Mouse (Mus musculus) macrophage (primary cell): ENCODE data around the gene Krt42. TPM values are rescaled to one million over a fixed set of nuclear protein-coding genes. Genes with fewer than 3 reads are reported as not detected.
"Not testable (repeated sequence)": the region's sequence is repeated elsewhere in the genome, so short reads cannot be mapped to it uniquely, and the experiment has no call there.

Experiments
- H3K27ac ChIP-seq: fragments of 350-480 bp; formaldehyde crosslinking; 2 replicates; pipeline ENCODE4 v1.9.0; 2021
- H3K36me3 ChIP-seq: fragments of 350-480 bp; formaldehyde crosslinking; 2 replicates; pipeline ENCODE4 v1.9.0; 2021; ENCODE audit errors: inconsistent target
- H3K4me3 ChIP-seq: fragments of 350-480 bp; formaldehyde crosslinking; 2 replicates; pipeline ENCODE4 v1.9.0; 2021; ENCODE audit errors: inconsistent target
- H3K79me2 ChIP-seq: fragments of 350-480 bp; formaldehyde crosslinking; 2 replicates; pipeline ENCODE4 v1.9.0; 2021; ENCODE audit errors: inconsistent target
- WGBS: methylation state at CpG from one replicate; pipeline ENCODE4 v1.1.7; 2026; ENCODE audit warnings: inconsistent platforms; ENCODE audit not compliant: missing documents; 5-methylcytosine and 5-hydroxymethylcytosine counted together
- polyA plus RNA-seq: library from polyadenylated mRNA; stranded (reverse); fragments of 250-400 nt; gene quantifications from 3 replicates; pipeline ENCODE4 v1.2.4, GENCODE M21; 2018; ENCODE audit warnings: inconsistent platforms
- total RNA-seq, 78 experiments: library from RNA; depleted of rRNA; stranded (reverse); fragments of 250-400 nt; gene quantifications; 1 replicate in 9 of 78; 2 replicates in 24 of 78; 3 replicates in 43 of 78; 4 replicates in 2 of 78; pipeline ENCODE4 v1.2.4; 2018; ENCODE audit warnings: inconsistent platforms in 56 of 78

Krt42 gene
- not detected for total RNA-seq (2018; cell fraction: chromatin; rRNA removed)
- total RNA-seq (2018; cell fraction: cytosol; rRNA removed), result not detected
- total RNA-seq (2018; cell fraction: nucleus; rRNA removed), result not detected
- not detected in 3 replicates for polyA plus RNA-seq

DNA sequence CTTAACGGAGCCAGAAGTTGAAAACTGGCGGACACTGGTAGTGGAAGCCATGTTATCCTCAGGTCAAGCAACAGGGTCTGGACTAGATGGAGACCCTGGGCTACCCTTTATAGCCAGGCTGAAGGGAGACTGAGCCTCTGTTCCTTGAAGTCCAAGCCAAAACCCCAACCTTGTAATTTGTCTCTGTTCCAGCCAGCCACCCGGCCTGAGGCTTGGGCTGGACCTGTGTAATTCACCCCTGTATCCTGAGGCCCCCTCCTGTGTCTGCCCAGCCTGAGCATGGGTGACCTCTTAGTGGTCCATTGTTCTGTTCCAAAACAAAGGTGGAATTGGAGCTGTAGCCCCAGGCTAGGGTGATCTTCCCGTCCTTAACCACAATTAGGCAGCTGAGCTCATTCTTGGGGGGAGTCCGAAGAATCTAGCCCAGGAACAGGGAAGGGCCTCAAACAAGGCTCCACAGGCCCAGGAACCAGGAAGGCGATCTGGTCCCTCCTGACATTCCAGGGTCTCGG is at the start of gene Krt42:
Gene Krt42 (minus strand): TSS at position 51 of the 512 bp plus-strand sequence.
- WGBS, result 84% methylated on average over 7 of the region's 7 CpGs
- Histone ChIP-seq H3K36me3 (no peaks in the 10 kb centered on the region), H3K27ac (no peak within 1 kb of the TSS), H3K79me2 (no peaks in the 10 kb centered on the region), H3K4me3 (no peak within 1 kb of the TSS)

DNA sequence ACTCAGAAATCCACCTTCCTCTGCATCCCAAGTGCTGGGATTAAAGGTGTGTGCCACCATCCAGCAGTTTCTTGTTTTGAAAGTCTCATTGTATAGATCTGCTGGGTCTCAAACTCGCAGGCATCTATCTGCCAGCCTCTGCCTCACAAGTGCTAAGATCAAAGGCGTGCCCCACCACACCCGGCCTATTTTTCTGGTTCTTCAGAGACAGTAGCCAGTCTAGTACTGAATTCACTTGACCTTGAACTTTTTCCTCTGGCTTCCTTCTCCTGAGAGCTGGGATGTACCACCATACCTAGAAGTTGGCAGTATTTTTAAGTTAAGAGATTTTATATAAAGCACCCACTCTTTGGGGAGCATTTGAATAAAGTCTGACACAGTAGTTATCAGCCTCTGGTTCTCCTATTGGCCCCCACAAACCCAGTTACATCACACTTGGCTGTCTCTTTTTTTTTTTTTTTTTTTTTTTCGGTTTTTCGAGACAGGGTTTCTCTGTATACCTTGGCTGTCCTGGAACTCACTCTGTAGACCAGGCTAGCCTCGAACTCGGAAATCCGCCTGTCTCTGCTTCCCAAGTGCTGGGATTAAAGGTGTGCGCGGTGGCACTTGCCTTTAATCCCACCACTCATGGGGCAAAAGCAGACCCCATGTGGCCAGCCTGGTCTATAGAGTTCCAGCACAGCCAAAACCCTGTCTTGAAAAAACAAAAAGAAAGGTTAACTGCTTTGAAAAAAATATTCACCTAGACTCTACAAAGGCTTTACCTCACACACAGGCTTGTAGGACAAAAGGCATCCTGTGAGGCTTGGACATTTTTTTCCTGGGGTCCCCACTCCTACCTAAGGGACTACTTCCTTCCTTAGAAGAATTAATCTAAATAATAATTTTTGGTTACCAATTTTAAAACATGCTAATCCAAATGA is 49.1 kb upstream of the Krt42 start:
- H3K4me3 ChIP-seq, result peak overlapping the region; percentile 38
- H3K27ac ChIP-seq, result peak overlapping the region; percentile 53
- peaks cover 18% of the 10 kb centered on the region for H3K79me2 ChIP-seq
- no peaks in the 10 kb centered on the region; the same call in 1 of the 2 replicates for H3K36me3 ChIP-seq
- 92% methylated on average over 8 of the region's 10 CpGs for whole genome bisulfite sequencing

DNA sequence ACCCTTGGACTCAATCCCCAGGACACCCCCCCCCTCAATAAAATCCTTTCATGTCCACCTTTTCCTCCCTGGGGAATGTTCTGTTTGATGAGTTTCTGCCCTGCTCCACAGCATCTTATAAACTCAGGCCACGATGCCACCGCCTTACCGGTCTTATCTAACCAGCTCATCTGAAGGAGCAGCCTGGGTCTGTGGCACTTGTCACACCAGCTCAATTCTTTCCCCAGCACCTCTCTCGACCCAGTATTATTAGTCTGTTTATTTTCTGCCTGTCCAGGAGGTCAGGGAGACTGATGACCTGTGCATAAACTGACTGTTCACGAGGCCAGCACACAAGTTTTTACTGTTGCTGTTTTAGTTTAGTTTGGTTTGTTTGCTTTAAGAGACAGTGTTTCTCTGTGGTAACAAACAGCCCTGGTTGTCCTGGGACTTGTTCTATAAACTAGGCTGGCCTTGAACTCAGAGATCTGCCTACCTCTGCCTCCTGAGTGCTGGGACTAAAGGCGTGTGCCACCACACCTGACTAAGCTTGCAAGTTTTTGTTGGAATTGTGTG is 48.2 kb upstream of the Krt42 start:
- Histone ChIP-seq H3K79me2 (peaks cover 18% of the 10 kb centered on the region), H3K27ac (no peak overlapping the region), H3K36me3 (no peaks in the 10 kb centered on the region; the same call in 1 of the 2 replicates), H3K4me3 (no peak overlapping the region)
- 87% methylated on average over 6 of the region's 6 CpGs for WGBS

DNA sequence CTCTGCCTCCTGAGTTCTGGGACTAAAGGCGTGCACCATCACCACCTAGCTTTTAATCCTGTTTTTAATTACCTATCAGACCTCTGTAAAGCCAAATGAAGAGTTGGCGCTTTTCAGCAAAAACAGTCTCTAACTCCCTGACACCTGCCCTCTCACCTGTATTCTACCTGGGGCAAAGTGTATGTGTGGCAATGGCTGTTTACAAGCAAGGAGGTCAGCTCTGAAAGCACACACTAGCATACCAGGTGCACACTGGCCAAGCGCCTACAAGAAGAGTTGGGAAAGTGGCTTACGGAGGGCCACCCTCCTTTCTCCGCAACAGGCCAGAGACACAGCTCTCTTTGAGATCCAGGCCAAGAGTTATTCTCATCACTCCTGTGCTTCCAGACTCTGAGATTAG is 45.8 kb upstream of the Krt42 start:
- Histone ChIP-seq H3K36me3 (no peaks in the 10 kb centered on the region), H3K79me2 (peaks cover 2% of the 10 kb centered on the region), H3K4me3 (no peak overlapping the region), H3K27ac (no peak overlapping the region)
- 100% methylated on average over 5 of the region's 5 CpGs for WGBS

DNA sequence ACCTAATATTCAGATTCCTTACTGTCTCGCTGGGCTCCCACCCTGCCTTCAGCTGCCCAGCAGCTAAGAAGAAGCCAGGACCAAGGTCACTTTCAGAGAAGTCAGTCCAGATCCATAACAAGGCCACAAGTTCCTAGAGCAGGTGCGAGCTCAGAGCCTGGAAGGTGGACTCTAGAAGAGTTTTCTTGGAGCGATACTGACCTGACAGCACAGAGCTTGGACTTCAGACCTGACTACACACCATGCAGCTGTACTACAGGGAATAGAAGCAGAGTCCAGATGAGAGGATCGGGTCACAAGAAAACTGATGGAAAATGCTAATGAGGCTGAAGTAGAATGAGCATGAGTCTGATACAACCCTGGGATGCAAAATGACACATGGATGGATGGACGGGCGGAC is 43.8 kb upstream of the Krt42 start:
- H3K79me2 ChIP-seq, result no peaks in the 10 kb centered on the region
- H3K27ac ChIP-seq, result no peak overlapping the region
- WGBS, result 97% methylated on average over 6 of the region's 6 CpGs
- no peaks in the 10 kb centered on the region for H3K36me3 ChIP-seq
- no peak overlapping the region for H3K4me3 ChIP-seq

DNA sequence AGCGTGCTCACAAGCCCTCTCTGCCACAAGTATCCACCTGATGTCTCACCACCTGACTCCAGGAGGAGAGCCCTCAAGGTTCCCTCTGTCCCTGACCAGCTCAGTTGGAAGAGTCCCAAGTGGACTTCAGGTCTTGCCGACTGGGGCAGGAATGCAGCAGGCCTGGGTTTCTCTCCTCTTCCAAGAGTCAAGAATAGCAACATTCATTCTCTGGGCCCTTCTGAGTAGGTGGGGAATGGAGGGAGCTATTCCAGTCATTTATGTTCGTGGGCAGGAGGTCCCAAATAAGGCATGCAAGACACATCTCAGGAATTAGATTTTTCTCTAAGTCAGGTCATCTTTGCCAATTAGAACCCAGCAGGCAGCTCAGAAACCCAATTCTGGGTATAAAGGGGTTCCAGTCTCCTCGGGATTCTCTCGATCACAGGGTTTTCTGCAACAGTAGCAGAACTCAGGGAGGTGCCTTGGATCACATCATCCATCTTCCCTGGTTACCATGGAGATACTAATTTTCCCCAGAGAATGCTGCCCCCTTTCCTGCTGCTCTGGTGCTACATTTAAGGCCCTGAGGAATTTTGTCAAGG is 42.5 kb upstream of the Krt42 start:
- H3K4me3 ChIP-seq, result no peak overlapping the region
- no peak overlapping the region for H3K27ac ChIP-seq
- 66% methylated on average over 5 of the region's 5 CpGs for WGBS
- H3K36me3 ChIP-seq, result no peaks in the 10 kb centered on the region
- no peaks in the 10 kb centered on the region for H3K79me2 ChIP-seq

DNA sequence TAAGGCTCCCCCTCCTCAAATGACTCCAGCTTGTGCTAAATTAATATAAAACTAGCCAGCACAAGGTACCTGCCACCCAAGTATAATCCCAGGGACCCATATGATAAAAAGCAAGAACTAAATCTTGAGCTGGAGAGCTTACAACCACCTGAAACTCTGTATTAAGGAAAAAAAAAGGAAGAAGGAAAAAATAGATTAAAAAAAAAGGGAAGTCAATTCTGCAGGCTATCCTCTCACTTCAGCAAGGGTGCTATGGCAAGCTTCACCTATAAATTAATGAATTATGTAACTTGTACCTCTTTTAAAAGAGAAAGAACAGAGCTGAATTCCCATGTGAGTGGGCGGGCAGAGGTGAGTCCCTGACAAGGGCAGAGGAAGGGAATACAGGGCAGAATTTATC is 42.0 kb upstream of the Krt42 start:
- H3K27ac ChIP-seq, result no peak overlapping the region
- no peak overlapping the region for H3K4me3 ChIP-seq
- H3K36me3 ChIP-seq, result no peaks in the 10 kb centered on the region
- WGBS, result 45% methylated on average over 1 of the region's 1 CpGs
- H3K79me2 ChIP-seq, result no peaks in the 10 kb centered on the region

DNA sequence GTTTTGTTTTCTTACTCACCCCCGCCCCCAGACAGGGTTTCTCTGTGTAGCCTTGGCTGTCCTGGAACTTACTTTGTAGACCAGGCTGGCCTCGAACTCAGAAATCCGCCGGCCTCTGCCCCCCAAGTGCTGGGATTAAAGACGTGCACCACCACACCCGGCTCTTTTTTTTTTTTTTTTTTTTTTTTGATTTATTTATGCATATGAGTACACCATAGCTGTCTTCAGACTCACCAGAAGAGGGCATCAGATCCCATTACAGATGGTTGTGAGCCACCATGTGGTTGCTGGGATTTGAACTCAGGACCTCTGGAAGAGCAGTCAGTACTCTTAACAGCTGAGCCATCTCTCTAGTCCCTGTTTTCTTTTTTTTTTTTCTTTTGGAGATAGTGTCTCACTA is 39.0 kb upstream of the Krt42 start:
- not testable (repeated sequence) for H3K36me3 ChIP-seq, H3K4me3 ChIP-seq, H3K27ac ChIP-seq, H3K79me2 ChIP-seq
- 96% methylated on average over 5 of the region's 6 CpGs for WGBS

DNA sequence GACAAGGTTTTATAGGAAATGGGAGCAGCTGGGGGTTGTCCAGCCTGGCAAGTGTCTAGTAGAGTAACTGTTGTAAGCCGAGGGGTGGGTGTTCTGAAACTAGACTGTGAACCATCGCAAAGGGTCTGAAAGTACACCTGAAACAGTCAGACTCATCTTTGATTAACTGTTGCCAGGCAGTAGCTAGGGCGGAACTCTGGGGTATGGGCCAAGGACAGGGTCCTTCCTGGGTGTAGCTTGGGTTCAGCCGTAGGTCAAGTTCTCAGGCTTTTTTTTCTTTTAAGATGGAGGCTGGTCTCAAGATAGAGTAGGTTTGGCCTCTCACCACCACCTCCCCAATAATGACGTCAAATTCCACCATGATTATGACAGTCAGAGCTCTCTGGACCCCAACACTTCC is 38.2 kb upstream of the Krt42 start:
- no peak overlapping the region for H3K27ac ChIP-seq
- H3K79me2 ChIP-seq, result no peaks in the 10 kb centered on the region
- 92% methylated on average over 5 of the region's 5 CpGs for WGBS
- H3K36me3 ChIP-seq, result no peaks in the 10 kb centered on the region
- no peak overlapping the region for H3K4me3 ChIP-seq

DNA sequence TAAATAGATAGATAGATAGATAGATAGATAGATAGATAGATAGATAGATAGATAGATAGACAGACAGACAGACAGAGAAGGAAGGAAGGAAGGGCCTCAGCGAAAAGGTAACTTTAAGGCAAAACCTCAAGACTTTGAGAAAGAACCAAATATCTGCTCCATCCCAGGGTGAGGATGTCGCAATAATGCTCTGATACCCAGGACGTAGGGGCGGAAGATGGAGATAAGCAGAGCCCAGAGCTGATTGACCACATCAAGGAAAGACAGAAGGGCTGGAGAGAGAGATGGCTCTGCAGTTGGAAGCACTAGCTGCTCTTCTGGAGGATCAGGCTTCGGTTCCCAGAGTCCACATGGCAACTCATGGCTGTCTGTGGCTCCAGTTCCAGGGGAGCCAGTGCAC is 31.6 kb upstream of the Krt42 start:
- H3K79me2 ChIP-seq, result no peaks in the 10 kb centered on the region
- H3K4me3 ChIP-seq, result no peak overlapping the region
- no peaks in the 10 kb centered on the region for H3K36me3 ChIP-seq
- WGBS, result 36% methylated on average over 5 of the region's 5 CpGs
- no peak overlapping the region for H3K27ac ChIP-seq

DNA sequence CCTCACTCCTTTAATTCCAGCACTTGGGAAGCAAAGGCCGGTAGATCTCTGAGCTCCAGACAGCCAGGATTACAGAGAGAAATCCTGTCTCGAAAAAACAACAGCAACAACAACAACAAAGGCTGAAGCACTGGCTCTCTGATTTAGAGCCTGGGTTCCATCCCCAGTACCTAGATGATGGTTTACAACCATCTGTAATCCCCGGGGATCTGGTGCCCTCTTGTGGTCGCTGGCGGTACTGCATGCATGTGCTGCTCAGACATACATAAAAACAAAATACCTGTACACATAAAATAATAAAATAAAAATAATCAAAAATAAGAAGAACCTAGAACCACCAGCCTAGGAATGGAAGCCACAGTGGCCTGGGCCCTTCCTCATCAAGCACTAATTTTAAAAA is 30.6 kb upstream of the Krt42 start:
- WGBS, result 8% methylated on average over 5 of the region's 5 CpGs
- Histone ChIP-seq H3K27ac (no peak overlapping the region), H3K79me2 (no peaks in the 10 kb centered on the region), H3K36me3 (no peaks in the 10 kb centered on the region), H3K4me3 (no peak overlapping the region)

DNA sequence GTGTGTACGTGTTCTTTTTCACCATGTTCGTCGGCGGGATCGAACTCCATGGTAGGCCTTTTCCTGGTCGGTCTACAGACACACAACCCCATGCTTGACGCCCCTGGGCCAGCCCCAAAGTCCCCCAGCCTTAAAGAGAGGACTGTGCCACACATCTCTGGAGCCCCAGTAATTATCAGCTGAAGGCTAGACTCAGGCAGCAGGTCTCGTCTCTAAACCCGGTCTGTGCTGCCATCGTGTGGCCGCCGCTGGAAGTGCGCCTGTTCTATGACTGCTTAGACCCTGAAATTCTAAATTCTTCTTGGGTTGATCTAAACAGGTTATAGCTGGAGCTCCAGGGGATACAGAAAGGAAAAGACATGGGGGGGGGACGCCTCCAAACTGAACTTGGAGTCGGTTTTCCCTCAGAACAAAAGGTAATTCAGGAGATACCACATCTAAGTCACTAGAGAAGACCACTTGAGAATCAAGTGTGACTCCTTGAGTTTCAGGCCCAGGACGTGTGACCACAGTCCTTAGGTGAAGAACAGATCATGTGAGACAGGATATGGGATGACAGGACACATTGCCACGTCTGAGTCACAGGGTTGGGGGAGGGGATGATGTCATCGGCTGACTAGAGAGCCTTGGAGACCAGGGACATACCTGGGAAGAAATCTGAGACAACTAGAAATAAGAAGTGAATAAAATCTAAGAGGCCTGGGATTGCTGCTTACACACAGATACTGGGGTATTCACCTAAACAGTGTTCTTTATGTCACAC is 28.8 kb upstream of the Krt42 start:
- Histone ChIP-seq H3K27ac (no peak overlapping the region), H3K36me3 (no peaks in the 10 kb centered on the region), H3K4me3 (no peak overlapping the region), H3K79me2 (no peaks in the 10 kb centered on the region)
- WGBS, result 31% methylated on average over 18 of the region's 18 CpGs

DNA sequence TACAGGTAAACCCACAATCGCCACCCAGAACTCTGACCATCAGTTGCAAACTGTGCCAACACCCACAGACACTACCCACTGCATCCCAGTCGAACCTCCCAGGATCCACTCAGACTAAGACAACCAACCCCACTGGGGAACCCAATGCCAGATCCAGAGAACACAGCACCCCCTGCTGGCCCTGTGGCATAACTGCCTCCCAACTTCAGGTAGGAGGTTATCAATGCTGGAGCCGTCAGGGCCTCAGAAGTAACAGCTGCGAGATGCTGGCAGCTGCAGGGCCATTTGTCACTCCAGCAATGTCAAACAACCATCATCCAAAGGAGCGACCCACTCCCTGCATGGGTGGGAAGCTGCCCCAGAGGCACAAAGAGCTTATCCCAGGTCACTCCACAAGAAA is 28.1 kb upstream of the Krt42 start:
- no peak overlapping the region for H3K27ac ChIP-seq
- H3K79me2 ChIP-seq, result no peaks in the 10 kb centered on the region
- no peak overlapping the region for H3K4me3 ChIP-seq
- H3K36me3 ChIP-seq, result no peaks in the 10 kb centered on the region
- 46% methylated on average over 5 of the region's 5 CpGs for WGBS

DNA sequence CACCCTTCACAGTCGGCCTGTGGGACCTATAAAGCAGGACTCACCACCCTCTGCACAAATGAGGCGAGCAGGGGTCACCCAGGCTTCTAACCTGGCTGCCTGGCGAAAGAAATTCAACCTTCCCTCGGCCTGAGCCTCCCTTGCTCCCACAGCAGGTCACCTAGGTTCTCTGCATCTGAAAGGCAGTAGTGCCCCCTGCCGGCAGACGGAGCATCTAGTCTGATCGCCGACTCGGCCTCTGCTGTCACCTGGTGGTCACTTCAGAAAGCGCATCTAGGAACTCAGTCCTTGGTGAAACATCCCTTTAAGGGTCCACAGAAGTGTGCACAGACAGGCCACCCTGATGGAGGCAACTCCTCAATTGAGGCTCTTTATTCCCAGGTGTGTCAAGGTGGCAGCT is 25.6 kb upstream of the Krt42 start:
- H3K36me3 ChIP-seq, result no peaks in the 10 kb centered on the region
- H3K27ac ChIP-seq, result no peak overlapping the region
- 4% methylated on average over 9 of the region's 10 CpGs for WGBS
- no peak overlapping the region for H3K4me3 ChIP-seq
- H3K79me2 ChIP-seq, result no peaks in the 10 kb centered on the region
